Mouse (Mus musculus) brain, embryonic 14.5 days (tissue): Measurements from ENCODE around the gene Twnk. TPM values are rescaled to one million over a fixed set of nuclear protein-coding genes. Genes with fewer than 3 reads are reported as not detected.
"Not testable (repeated sequence)": the region's sequence is repeated elsewhere in the genome, so short reads cannot be mapped to it uniquely, and the experiment has no call there.

ENCODE experiments used
- DNase-seq: peaks from one replicate; pipeline ENCODE4 v3.0.0-alpha.2; 2011; ENCODE audit warnings: low read depth
- CTCF ChIP-seq: fragments of 200-500 bp; IDR thresholded peaks from 2 replicates; pipeline ENCODE4 v1.5.1; 2012; ENCODE audit warnings: inconsistent platforms, mild to moderate bottlenecking, moderate library complexity, borderline replicate concordance; ENCODE audit not compliant: insufficient read depth, insufficient read length; ENCODE audit errors: extremely low read depth
- POLR2A ChIP-seq: fragments of 200-500 bp; IDR thresholded peaks from 2 replicates; pipeline ENCODE4 v1.6.1; 2012; ENCODE audit warnings: mild to moderate bottlenecking, inconsistent platforms, borderline replicate concordance; ENCODE audit not compliant: poor library complexity, insufficient read depth, insufficient read length, severe bottlenecking; ENCODE audit errors: extremely low read depth
- polyA plus RNA-seq: library from polyadenylated mRNA; depleted of rRNA; stranded (reverse); fragments of >200 nt; gene quantifications from 2 replicates; pipeline ENCODE4 v1.2.3, GENCODE M21; 2012

Twnk gene
- polyA plus RNA-seq, 1 experiment, result 16.5 TPM

DNA sequence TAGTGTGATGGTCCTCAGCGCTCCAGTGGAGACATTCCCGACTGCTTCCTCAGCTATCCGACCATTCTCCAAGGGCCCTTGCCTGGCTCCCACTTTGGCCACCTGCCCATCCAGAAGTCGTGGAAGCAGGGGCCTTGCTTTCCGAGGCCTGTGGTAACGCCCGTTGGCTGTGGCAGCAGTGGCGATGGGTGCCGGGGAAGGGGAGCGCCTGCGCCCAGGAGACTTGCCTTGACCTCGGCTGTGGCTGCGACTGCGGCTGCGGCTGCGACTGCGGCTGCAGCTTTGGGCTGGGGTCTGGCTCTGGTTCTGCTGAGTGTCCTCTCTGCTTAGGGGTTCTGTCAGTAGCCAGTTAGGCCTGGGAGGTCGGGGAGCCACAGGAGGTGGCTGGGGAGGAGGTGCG, 23.3 kb downstream of the Twnk start:
- DNase-seq, result no peak
- TF ChIP-seq POLR2A, result no peak
- TF ChIP-seq CTCF, result no peak

DNA sequence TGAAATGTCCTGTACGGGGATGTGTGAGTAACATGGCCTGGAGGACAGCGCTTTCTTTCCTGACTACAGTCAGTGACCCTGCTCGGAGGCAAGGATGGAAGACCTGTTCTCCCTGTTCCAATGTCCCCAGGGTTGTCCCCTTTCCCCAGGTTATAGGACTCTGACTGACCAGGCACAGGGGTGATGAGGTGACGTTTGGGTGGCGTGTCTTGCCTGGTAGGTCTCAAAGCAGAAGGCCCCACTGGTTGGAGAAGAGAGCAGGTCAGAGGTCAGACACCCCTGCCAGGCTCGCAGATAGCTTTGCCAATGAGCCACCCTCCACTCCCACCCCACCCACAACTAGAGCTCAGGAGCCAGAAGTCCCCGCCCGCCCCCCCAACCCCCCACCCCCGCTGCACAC, 24.1 kb downstream of the Twnk start:
- DNase-seq, result no peak

DNA sequence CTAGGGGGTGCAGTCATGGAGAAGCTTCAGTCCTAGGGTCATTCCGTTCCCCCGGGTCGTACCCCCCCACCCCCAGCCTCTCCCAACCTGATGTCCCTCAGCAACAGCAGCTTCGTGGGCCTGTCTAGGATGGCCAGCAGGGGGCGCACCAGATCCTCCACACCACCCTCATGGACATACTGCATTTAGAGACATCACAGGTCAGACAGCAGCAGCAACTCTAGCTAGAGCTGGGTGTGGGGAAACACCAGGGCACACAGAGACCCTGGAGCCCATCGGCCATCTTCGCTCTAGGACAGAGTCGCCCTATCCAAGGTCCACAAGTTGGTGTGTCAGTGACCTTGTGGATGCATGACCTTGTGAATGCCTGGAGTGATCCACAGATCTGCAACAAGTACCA, 24.6 kb downstream of the Twnk start:
- no peak for DNase-seq
- TF ChIP-seq POLR2A (no peak), CTCF (peak; percentile 80)

More for the DNA sequence above, 24.1 kb downstream of the Twnk start:
- TF ChIP-seq POLR2A (no peak), CTCF (no peak)

DNA sequence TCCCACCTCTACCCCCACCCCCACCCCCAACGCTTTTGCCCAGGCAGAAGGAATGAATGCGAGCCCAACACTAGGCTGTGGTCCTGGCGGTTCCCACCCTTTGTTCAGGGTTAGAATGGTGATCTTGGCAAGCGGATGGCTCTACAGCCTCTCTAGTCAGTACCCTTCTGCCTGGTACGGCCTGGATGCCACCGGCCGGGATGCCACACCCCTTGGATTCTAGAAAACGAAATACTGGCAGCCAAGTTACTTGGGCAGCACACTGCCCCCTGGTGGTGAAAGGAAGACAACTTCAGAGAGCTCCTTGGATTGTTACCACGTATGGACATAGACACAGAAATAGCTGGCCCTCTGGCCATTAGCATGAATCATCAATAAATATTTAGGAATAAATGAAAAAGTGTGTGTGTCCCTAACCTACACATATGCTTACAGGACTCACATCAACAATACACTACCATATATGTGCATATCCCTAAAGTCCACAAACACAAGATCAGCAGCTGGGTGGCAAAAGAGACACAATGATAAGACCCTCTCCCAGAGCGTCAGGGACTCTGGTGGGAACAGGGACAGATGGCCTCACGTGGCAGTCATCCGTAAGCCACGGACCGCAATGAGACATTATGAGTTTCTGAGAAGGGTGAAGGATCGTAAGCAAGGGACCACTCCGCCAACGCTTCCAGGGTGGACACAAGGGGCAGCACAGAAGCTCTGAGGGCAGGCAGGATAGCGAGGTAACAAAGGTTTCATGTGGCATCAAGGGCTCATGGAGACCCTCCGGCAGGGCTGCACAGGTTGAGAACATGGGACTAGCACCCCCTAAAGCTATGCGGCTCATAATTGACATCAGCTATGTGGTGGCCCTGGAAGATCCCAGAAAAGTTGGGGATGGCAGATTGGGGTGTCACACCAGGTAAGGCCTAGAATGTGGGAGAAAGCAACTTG, 25.6 kb downstream of the Twnk start:
- TF ChIP-seq CTCF (peak; percentile 88), POLR2A (no peak)
- peak; percentile 90 for DNase-seq

DNA sequence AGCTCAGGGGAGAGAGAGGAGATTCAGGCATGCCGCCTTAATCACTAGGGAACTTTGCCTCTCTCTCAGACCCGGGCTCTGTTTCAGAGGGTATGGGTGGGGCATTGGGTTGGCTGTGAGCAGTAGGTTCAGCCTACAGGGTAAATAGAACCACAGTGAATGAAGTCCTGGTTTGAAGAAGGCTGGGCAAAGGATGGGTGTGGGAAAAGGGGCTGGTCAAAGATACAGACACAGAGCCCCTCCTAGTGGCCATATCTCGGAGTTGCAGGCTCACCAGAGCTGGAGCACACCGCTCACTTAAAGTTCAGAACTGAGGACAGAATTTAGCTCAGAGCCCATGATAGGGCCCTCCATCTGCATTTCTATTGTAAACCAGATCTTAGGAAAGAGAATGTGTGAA, 26.3 kb downstream of the Twnk start:
- peak; percentile 82 for DNase-seq
- peak; percentile 86 for TF ChIP-seq CTCF
- no peak for TF ChIP-seq POLR2A

DNA sequence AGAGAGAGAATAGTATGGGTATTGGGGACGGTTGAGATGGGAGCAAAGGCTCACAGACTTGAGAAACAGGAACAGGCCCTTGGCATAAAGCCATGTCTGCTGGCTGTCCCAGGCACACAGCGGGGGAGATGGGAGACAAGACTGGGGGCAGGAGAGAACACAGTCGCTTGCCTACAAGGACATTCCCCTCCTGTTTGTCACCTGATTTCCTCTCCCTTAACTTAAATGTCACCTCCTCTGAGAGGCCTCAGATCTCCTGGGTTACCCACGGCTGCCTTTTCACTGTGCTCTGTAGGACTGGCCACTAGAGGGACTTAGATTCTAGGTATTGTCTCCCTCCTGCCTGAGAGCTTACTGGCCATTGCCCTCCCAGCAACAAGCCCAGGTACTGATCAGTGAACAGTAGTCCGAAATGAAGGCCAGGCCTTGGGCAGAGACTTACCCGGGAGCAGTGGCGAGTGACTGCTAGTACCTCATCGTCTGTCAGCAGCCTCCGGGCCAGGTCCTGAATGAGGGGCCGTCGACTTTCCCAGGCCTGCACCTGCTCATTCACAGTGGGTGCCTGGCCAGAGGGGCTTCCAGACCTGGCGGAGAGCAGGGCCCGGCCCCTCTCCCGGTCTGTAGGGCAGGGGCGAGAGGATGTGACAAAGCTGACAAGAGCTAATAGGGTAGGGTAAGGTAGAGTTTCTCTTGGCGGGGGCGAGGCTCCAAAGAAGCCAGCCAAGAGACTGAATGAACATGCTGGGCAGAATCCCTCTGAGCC, 27.3 kb downstream of the Twnk start:
- DNase-seq, result no peak
- TF ChIP-seq POLR2A, result no peak
- peak; percentile 51; the same call in 1 of the 2 replicates for TF ChIP-seq CTCF

DNA sequence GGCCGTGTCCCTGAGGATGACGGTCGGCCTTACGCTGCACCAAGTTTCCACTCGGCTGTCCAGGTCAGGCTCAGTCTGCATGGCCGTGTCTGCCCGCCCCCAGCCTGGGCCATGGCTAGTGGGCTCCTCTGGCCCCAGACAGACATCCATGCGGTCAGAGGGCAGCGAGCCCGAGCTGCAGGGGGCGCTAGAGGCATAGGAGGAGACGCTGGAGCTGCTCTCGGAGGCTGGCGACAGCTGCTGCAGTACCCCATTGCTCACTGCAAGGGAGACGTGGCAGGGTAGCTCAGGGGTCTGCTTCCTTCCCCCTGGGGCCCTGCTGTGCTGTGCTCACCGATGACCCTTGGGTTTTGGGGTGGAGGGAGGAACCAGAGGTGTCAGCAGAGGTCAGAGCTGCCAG, 31.4 kb downstream of the Twnk start:
- no peak for DNase-seq

DNA sequence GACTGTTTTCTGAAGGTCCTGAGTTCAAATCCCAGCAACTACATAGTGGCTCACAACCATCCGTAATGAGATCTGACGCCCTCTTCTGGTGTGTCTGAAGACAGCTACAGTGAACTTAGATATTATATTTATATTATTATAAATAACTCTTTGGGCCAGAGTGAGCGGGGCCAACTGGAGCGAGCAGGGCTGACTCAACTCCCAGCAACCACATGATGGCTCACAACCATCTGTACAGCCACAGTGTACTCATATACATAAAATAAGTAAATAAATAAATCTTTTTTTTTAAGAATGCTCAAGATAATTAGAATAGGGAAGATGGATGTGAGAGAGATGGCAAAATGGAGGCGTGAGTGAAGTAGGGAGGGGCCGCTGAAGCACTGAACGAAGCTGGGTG, 32.7 kb downstream of the Twnk start:
- not testable (repeated sequence) for DNase-seq

More for the DNA sequence above, 31.4 kb downstream of the Twnk start:
- peak; percentile 23; the same call in 1 of the 2 replicates for TF ChIP-seq CTCF
- no peak for TF ChIP-seq POLR2A

DNA sequence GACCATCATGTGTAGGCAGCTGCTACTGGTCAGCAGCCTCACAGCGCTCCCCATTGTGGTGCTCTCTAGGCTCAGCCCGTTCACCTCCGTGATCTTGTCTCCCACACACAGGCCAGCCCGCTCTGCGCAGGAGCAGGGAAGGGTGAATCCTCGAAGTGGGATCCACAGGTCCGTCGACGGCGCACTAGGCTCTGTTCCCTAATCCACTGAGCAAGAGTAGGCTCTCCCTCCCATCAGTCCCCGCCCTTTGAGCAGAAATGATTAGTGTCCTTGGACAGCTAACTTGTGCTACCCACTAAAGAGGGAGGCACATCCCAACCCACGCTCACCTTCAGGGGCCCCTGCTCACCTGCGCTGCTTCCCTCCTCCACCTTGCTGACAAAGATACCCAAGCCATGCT, 34.8 kb downstream of the Twnk start:
- DNase-seq, result no peak
- TF ChIP-seq POLR2A (no peak), CTCF (no peak)

DNA sequence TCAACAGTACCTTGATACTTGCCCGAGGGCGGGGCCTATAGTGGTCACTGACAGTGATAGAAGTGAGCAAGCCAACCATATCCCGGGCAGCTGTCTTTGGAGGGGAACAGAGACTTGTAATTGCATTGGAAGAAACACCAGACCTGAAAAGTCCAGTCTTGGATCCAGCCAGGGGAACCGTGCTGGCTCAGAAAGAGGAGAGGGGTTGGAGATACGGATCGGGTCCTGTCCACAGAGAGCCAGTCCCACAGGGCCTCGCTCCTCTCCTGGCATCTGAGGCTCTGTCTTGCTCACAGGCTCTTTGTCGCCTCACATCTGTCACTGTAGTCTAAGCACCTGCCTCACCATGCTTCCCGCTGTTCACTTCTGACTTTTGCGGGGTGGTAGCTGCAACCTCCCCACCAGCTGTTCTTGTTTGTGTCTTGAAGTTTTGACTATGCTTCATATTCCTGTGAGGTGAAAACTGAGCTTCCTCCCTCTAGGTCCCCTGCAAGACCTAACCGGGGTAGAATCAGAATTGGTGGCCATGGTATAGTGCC, 39.0 kb downstream of the Twnk start:
- DNase-seq, result no peak
- TF ChIP-seq CTCF, result no peak
- no peak for TF ChIP-seq POLR2A

DNA sequence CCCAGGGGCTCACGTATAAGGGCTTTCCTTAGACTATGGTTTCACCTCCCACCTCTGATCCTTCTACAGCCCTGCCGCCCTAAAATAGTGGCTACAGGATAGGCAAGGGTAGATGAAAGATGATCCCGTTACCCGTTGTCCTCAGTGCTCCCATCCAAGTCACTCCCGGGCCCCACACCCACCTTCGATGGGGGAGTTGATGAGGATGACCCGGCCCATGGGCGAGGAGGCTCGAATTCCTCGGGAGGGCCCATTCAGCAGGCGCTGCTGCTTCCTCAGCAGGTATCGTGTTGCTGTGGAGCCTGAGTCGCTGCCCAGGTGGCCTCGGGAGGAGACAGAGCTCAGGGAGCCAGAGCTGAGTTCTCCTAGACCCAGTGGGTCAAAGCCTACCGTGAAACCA, 39.8 kb downstream of the Twnk start:
- no peak for DNase-seq
- no peak for TF ChIP-seq POLR2A
